Mouse (Mus musculus) G1E (cell line): Measurements from ENCODE around the gene Jtb.

Experiments used
- CTCF ChIP-seq: IDR thresholded peaks from 2 replicates; pipeline ENCODE4 v1.5.1; 2012; ENCODE audit warnings: low read depth, low read length, inconsistent platforms, mixed read lengths
- GATA1 ChIP-seq: IDR thresholded peaks from 2 replicates; pipeline ENCODE4 v1.6.1; 2012; ENCODE audit warnings: borderline replicate concordance, low read length, inconsistent platforms, mixed read lengths
- GATA2 ChIP-seq: IDR thresholded peaks from 2 replicates; pipeline ENCODE4 v1.6.1; 2012; ENCODE audit warnings: low read depth, low read length, inconsistent platforms, borderline replicate concordance
- POLR2AphosphoS5 ChIP-seq: IDR thresholded peaks from 2 replicates; pipeline ENCODE4 v1.6.1; 2012; ENCODE audit warnings: low read depth, low read length, inconsistent platforms; ENCODE audit not compliant: insufficient replicate concordance
- TAL1 ChIP-seq: conservative IDR thresholded peaks from 2 replicates; pipeline ENCODE4 v1.6.1; 2012; ENCODE audit warnings: low read depth, low read length, inconsistent platforms, mixed read lengths

DNA sequence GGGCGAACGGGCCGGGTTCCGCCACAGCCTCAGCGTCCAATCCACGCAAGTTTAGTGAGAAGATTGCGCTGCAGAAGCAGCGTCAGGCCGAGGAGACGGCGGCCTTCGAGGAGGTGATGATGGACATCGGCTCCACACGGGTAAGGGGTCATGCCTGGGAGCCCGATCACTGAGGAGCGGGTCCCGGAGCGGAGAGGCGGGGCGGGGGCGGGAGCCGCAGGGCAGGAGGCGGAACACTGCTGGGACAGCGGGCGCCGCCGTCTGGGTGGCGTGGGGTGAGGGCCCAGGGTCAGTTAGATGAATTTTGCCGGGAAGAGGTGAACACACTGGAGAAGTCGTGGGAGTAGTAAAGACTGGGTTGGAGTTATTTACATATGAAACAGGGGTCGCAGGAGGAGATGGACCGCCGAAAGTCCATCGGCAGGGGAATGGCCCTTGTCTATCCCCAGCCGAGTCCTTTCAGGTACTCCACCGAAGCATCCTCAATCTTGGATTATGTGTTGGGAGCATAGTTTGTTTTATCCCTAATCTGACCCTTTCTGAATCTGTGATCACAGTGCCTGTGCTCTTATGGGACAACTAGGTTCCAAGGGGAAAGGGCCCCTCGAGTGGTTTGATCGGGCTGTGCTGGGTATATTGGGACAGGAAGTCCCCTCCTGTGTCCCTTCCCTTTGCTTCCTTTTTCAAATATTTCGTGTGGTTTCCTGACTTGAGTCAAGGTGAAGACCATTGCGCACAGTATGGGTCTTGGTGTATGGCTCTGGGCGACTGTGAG, 23.2 kb downstream of the Jtb start:
- TF ChIP-seq CTCF (no peak), GATA1 (no peak), POLR2AphosphoS5 (no peak), TAL1 (no peak), GATA2 (no peak)
